Mouse (Mus musculus): ENCODE results near the gene Prss8.
A peak's percentile ranks its signal among the peaks of the same experiment; 100 is the strongest.

Prss8 gene

GRCm38 (mm10) chr7:127894480-127894879, 35.4 kb downstream of the Prss8 start:
- DNase-seq: no peak

GRCm38 (mm10) chr7:127890798-127891197, 39.1 kb downstream of the Prss8 start, which contains the start of gene Prss53:
Gene Prss53, minus strand, starts transcription at chr7:127890970.
- no peak for DNase-seq

GRCm38 (mm10) chr7:127888821-127889220, 41.1 kb downstream of the Prss8 start:
- DNase-seq: no peak

- no peak for DNase-seq
Observed at GRCm38 (mm10) chr7:127887781-127888180, 42.1 kb downstream of the Prss8 start.

- no peak for DNase-seq
Observed at GRCm38 (mm10) chr7:127887191-127887590, 42.7 kb downstream of the Prss8 start.

- DNase-seq: no peak
Observed at GRCm38 (mm10) chr7:127886551-127886950, 43.4 kb downstream of the Prss8 start.

- DNase-seq: no peak
Observed at GRCm38 (mm10) chr7:127885951-127886350, 44.0 kb downstream of the Prss8 start.

GRCm38 (mm10) chr7:127880431-127880830, 49.5 kb downstream of the Prss8 start:
- DNase-seq: no peak

- no peak for DNase-seq
Observed at GRCm38 (mm10) chr7:127879301-127879700, 50.6 kb downstream of the Prss8 start.

GRCm38 (mm10) chr7:127876467-127877348, 53.2 kb downstream of the Prss8 start, which contains the start of gene Zfp668:
Gene Zfp668, minus strand, starts transcription at chr7:127876828.
- DNase-seq: peak; percentile 64 to 81

- DNase-seq: peak; percentile 53 to 73
Observed at GRCm38 (mm10) chr7:127876041-127876466, 53.9 kb downstream of the Prss8 start, which contains the start of gene Zfp646. Gene Zfp646, plus strand, starts transcription at chr7:127876221.

All from thymus, adult 18-20 months (tissue).